ENCODE assay signal across 7 mouse cellular contexts in genomic region chr10:116789096-116789495, GRCm38 (mm10).
DNase-seq lines count a peak whose midpoint lies in the region; ATAC-seq and TF ChIP-seq lines count a peak whose summit lies in the region.

No protein-coding gene starts in this region.

- no peak overlapping the region for H3K4me3 ChIP-seq in bone marrow macrophage, adult 2 months (ENCODE audit: insufficient read depth, low read length)

- no peaks in the 10 kb centered on the region for H3K4me1 ChIP-seq in bone marrow macrophage, adult 2 months (ENCODE audit: control insufficient read depth, insufficient read depth, low read length)

- TF ChIP-seq CTCF in bone marrow macrophage, adult 2 months (IDR thresholded peaks at IDR 0.05; ENCODE audit: low read depth, low read length): peak; percentile 20; the same call in 1 of the 2 replicates

- no peak for TF ChIP-seq POLR2A in bone marrow macrophage, adult 2 months (IDR thresholded peaks at IDR 0.05; ENCODE audit: borderline replicate concordance, low read depth, low read length)

- ATAC-seq in erythroblast, adult 5-6 weeks (replicated peaks; ENCODE audit: low FRiP score, poor library complexity, severe bottlenecking): no peak

- DNase-seq in layer of hippocampus, adult 11-12 months (ENCODE audit: low spot score): peak; percentile 23
- no peak for DNase-seq in layer of hippocampus, adult 9-10 months (ENCODE audit: low spot score)
- peak; percentile 73 for DNase-seq in ES-CJ7 (ENCODE audit: low read depth, low spot score)
- peak; percentile 37 to 42 for DNase-seq in left cerebral cortex, adult 18-20 months (ENCODE audit: low spot score in 2 of 2)
- DNase-seq in thymus, postnatal 0 days (ENCODE audit: low spot score): peak; percentile 65

- H3K27ac ChIP-seq in bone marrow macrophage, adult 2 months (ENCODE audit: insufficient read depth, low read depth, low read length): no peak overlapping the region
